In genomic region chr10:122197703-122198102, GRCm38 (mm10) we compare ENCODE assay signal across 20 mouse cellular contexts.
DNase-seq lines count a peak whose midpoint lies in the region; ATAC-seq and TF ChIP-seq lines count a peak whose summit lies in the region.
"Had no signal": no experiment of that assay in that cellular context is flagged by ENCODE, and none has a peak within 500 bp of the region (broad histone marks: within the 10 kb centered on the region; RNA-seq: fewer than 3 reads in every experiment).

No protein-coding gene starts in this region.

- no peaks in the 10 kb centered on the region for H3K27me3 ChIP-seq in MEL (ENCODE audit: control insufficient read depth in 1 of 2, insufficient read depth in 2 of 2, low read length in 2 of 2)
- H3K27me3 ChIP-seq: embryonic facial prominence, embryonic 12.5 days; forebrain, embryonic 13.5 days; forebrain, embryonic 15.5 days had no signal

- H3K9ac ChIP-seq in MEL (ENCODE audit: control insufficient read depth, low read depth, low read length, poor library complexity, severe bottlenecking): no peak overlapping the region
- H3K9ac ChIP-seq: embryonic facial prominence, embryonic 12.5 days; forebrain, embryonic 13.5 days; forebrain, embryonic 15.5 days; forebrain, postnatal 0 days had no signal

- H3K27ac ChIP-seq in MEL (ENCODE audit: control insufficient read depth, low read depth, low read length): no peak overlapping the region
- H3K27ac ChIP-seq: embryonic facial prominence, embryonic 10.5 days; embryonic facial prominence, embryonic 12.5 days; forebrain, embryonic 13.5 days; forebrain, embryonic 15.5 days had no signal

- H3K4me1 ChIP-seq in MEL (ENCODE audit: control insufficient read depth in 1 of 2, insufficient read depth in 2 of 2, low read length in 2 of 2): no peaks in the 10 kb centered on the region
- H3K4me1 ChIP-seq: forebrain, embryonic 15.5 days had no signal

- no peak for TF ChIP-seq CTCF in MEL (IDR thresholded peaks at IDR 0.05 in 2 of 3, conservative IDR thresholded peaks at IDR 0.05 in 1 of 3; ENCODE audit: control insufficient read depth in 1 of 3, insufficient read depth in 1 of 3, low read depth in 2 of 3, low read length in 3 of 3, poor library complexity in 1 of 3, severe bottlenecking in 1 of 3)

- DNase-seq in MEL (ENCODE audit: low read depth, low spot score): peak; percentile 3
- no peak for DNase-seq in testis, postnatal 14 days (ENCODE audit: low spot score)
- DNase-seq in layer of hippocampus, postnatal 36 days: no peak
- DNase-seq in Muller cell, postnatal 12 days (ENCODE audit: inconsistent ontology term): no peak
- DNase-seq: adrenal gland, adult 2 months; adrenal gland, postnatal 10 days; adrenal gland, postnatal 25 days; cerebellum, adult 11 months; cerebellum, adult 18-20 months; cerebellum, adult 8-10 months; cerebellum, adult 9-11 months; cerebellum, postnatal 14 days; cerebellum, postnatal 36 days; forebrain, postnatal 0 days had no signal

- no peaks in the 10 kb centered on the region for H3K79me2 ChIP-seq in MEL (ENCODE audit: control insufficient read depth, insufficient read depth, low read length, poor library complexity)

- no peaks in the 10 kb centered on the region for H3K36me3 ChIP-seq in MEL (ENCODE audit: control insufficient read depth in 1 of 2, insufficient read depth in 2 of 2, low read length in 2 of 2)
- H3K36me3 ChIP-seq: embryonic facial prominence, embryonic 10.5 days; embryonic facial prominence, embryonic 12.5 days; forebrain, embryonic 15.5 days had no signal

- TF ChIP-seq EP300 in MEL (IDR thresholded peaks at IDR 0.05; ENCODE audit: low read depth in 1 of 2, low read length in 2 of 2): no peak

- TF ChIP-seq POLR2A in MEL (IDR thresholded peaks at IDR 0.05; ENCODE audit: control insufficient read depth in 1 of 2, insufficient read depth in 1 of 2, low read depth in 1 of 2, low read length in 2 of 2, poor library complexity in 1 of 2): no peak

- peak; percentile 85 for ATAC-seq in common myeloid progenitor, adult 5-6 weeks (replicated peaks; ENCODE audit: low read depth, poor library complexity, severe bottlenecking)
- peak; percentile 48 for ATAC-seq in megakaryocyte progenitor cell, adult 5-6 weeks (replicated peaks; ENCODE audit: poor library complexity)
- ATAC-seq: forebrain, embryonic 13.5 days; forebrain, embryonic 15.5 days; forebrain, postnatal 0 days had no signal

- H3K9me3 ChIP-seq in MEL (replicated peaks; ENCODE audit: insufficient read depth, low read length): no peaks in the 10 kb centered on the region
- H3K9me3 ChIP-seq: embryonic facial prominence, embryonic 10.5 days; embryonic facial prominence, embryonic 12.5 days; forebrain, embryonic 13.5 days; forebrain, embryonic 15.5 days had no signal

- H3K4me3 ChIP-seq in MEL (ENCODE audit: control insufficient read depth in 1 of 2, insufficient read depth in 1 of 2, low read depth in 2 of 2, low read length in 2 of 2): no peak overlapping the region
- H3K4me3 ChIP-seq: embryonic facial prominence, embryonic 10.5 days; embryonic facial prominence, embryonic 12.5 days; forebrain, embryonic 13.5 days; forebrain, embryonic 15.5 days had no signal

- TF ChIP-seq RAD21 in MEL (IDR thresholded peaks at IDR 0.05; ENCODE audit: low read depth, low read length): no peak

TF ChIP-seq in MEL, 35 proteins besides CTCF, POLR2A, EP300 and RAD21:
- TF ChIP-seq ETS1 (IDR thresholded peaks at IDR 0.05; ENCODE audit: low read depth, low read length) (no peak), GATA1 (IDR thresholded peaks at IDR 0.05; ENCODE audit: low read depth, low read length) (0 out of 2 replicates have a peak, but pooled peaks have one; percentile 3)
